In genomic region chr5:65592421-65592820, GRCm38 (mm10) we compare ENCODE assay signal across 1 mouse cellular context.
A peak's percentile ranks its signal among the peaks of the same experiment; 100 is the strongest.
TF ChIP-seq lines count a peak whose summit lies in the region.

No protein-coding gene starts in this region.

TF ChIP-seq in MEL, 35 proteins besides CTCF, POLR2A, EP300 and RAD21 (continued from another document):
- no peak for TF ChIP-seq TAL1 (IDR thresholded peaks at IDR 0.05; ENCODE audit: low read length)
- TF ChIP-seq POLR2AphosphoS5 (IDR thresholded peaks at IDR 0.05; ENCODE audit: borderline replicate concordance, low read depth, low read length): no peak
- TF ChIP-seq ZKSCAN1 (IDR thresholded peaks at IDR 0.05; ENCODE audit: low read depth, low read length): no peak
- no peak for TF ChIP-seq MAZ (IDR thresholded peaks at IDR 0.05; ENCODE audit: low read depth, low read length)
- TF ChIP-seq USF2 (IDR thresholded peaks at IDR 0.05; ENCODE audit: borderline replicate concordance in 1 of 2, insufficient read depth in 1 of 2, low read depth in 1 of 2, low read length in 2 of 2): no peak
- peak; percentile 94 for TF ChIP-seq MAFK (IDR thresholded peaks at IDR 0.05; ENCODE audit: borderline replicate concordance, low read depth, low read length)
- no peak for TF ChIP-seq CHD2 (IDR thresholded peaks at IDR 0.05; ENCODE audit: low read length)
- TF ChIP-seq BHLHE40 (IDR thresholded peaks at IDR 0.05; ENCODE audit: borderline replicate concordance, low read depth, low read length): no peak
- no peak for TF ChIP-seq CHD1 (IDR thresholded peaks at IDR 0.05; ENCODE audit: low read depth, low read length)
- no peak for TF ChIP-seq MYC (IDR thresholded peaks at IDR 0.05; ENCODE audit: low read depth, low read length)
- TF ChIP-seq NELFE (IDR thresholded peaks at IDR 0.05; ENCODE audit: low read depth, low read length): no peak
- TF ChIP-seq GATA1 (IDR thresholded peaks at IDR 0.05; ENCODE audit: low read depth, low read length): no peak
